Mouse (Mus musculus): ENCODE data around the gene Rev1. TPM values are rescaled to one million over a fixed set of nuclear protein-coding genes. Genes with fewer than 3 reads are reported as not detected.

Gene Rev1
- polyA plus RNA-seq, 1 experiment from 2014 or later: 10.1 TPM

DNA sequence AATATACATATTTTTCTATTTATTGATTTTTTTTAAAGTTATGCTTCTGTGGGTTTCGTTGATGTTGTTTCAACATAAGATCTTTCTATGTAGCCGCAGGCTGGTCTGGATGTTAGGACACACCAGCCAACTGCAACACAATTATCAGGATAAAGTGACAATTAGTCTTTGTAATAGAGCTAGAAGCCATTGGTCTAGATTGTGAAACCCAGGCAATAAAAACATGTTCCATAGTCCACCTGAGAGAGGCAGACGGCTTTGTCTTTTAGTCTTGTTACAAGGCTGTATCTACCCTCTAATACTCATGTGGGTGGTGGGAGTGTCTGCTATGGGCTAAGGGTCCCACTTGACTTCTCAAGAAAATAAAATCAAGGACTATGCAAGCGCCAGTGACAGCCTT, 16.4 kb upstream of the Rev1 start:
- no peaks in the 10 kb centered on the region for H3K4me1 ChIP-seq (replicated peaks; ENCODE audit: control insufficient read depth, insufficient read depth, low read length)
- H3K36me3 ChIP-seq (ENCODE audit: control insufficient read depth, insufficient read depth): no peaks in the 10 kb centered on the region
- no peaks in the 10 kb centered on the region for H3K9me3 ChIP-seq (ENCODE audit: control insufficient read depth)
- 42% methylated on average over 4 of the region's 4 CpGs for WGBS
- H3K9ac ChIP-seq (ENCODE audit: low read depth, low read length): no peak overlapping the region
- TF ChIP-seq CTCF (IDR thresholded peaks at IDR 0.05; ENCODE audit: low read depth): no peak
- peak overlapping the region; percentile 30; the same call in 1 of the 2 replicates for H3K27ac ChIP-seq (ENCODE audit: low read depth, low read length)
- H3K27me3 ChIP-seq (replicated peaks; ENCODE audit: control insufficient read depth, insufficient read depth, low read length): no peaks in the 10 kb centered on the region
- ATAC-seq: peak; percentile 89
- no peak overlapping the region for H3K4me2 ChIP-seq (replicated peaks; ENCODE audit: low read depth)
- H3K4me3 ChIP-seq (ENCODE audit: low read depth, low read length): no peak overlapping the region

DNA sequence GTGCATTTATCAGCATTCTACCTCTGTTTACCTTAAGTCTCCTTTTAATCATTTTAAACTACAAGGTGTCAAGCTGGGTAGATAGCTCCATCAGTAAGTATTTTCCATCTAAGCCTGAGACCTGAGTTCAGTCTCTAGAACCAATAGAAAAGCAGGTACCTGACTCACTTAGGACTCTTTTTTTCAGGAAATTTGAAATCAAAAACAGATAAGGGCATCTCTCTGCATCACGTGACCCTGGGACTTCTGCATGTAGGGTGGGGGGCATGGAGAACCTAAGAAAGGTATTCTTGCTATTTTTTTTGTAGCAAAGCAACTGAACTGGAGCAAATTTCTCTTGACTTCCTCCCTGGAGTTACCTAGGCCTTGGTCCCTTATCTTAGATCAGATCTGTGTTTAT, 11.8 kb upstream of the Rev1 start:
- WGBS: 78% methylated on average over 1 of the region's 1 CpGs

DNA sequence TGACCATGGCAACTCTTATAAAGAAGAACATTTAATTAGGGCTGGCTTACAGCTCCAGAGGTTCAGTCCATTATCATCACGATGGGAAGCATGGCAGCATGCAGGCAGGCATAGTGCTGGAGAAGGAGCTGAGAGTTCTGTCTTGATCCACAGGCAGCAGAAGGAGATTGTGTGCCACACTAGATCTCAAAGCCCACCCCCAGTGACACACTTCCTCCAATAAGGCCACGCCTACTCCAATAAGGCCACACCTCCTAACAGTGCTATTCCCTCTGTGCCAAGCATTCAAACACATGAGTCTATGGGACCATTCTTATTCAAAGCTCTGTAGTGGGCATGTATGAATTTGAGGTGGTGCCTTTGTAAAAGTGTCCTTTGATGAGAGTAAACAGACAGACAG, 11.3 kb upstream of the Rev1 start:
- Histone ChIP-seq H3K4me2 (replicated peaks; ENCODE audit: low read depth) (no peak overlapping the region), H3K9me3 (ENCODE audit: control insufficient read depth) (no peaks in the 10 kb centered on the region), H3K27me3 (replicated peaks; ENCODE audit: control insufficient read depth, insufficient read depth, low read length) (no peaks in the 10 kb centered on the region), H3K27ac (ENCODE audit: low read depth, low read length) (no peak overlapping the region), H3K4me1 (replicated peaks; ENCODE audit: control insufficient read depth, insufficient read depth, low read length) (no peaks in the 10 kb centered on the region), H3K36me3 (ENCODE audit: control insufficient read depth, insufficient read depth) (no peaks in the 10 kb centered on the region), H3K4me3 (ENCODE audit: low read depth, low read length) (no peak overlapping the region), H3K9ac (ENCODE audit: low read depth, low read length) (no peak overlapping the region)
- ATAC-seq: no peak
- no peak for TF ChIP-seq CTCF (IDR thresholded peaks at IDR 0.05; ENCODE audit: low read depth)
- WGBS: 73% methylated on average over 2 of the region's 2 CpGs

More for the DNA sequence above, 11.8 kb upstream of the Rev1 start:
- Histone ChIP-seq H3K4me2 (replicated peaks; ENCODE audit: low read depth) (no peak overlapping the region), H3K4me3 (ENCODE audit: low read depth, low read length) (no peak overlapping the region), H3K9ac (ENCODE audit: low read depth, low read length) (no peak overlapping the region), H3K27ac (ENCODE audit: low read depth, low read length) (no peak overlapping the region), H3K4me1 (replicated peaks; ENCODE audit: control insufficient read depth, insufficient read depth, low read length) (no peaks in the 10 kb centered on the region), H3K36me3 (ENCODE audit: control insufficient read depth, insufficient read depth) (no peaks in the 10 kb centered on the region), H3K9me3 (ENCODE audit: control insufficient read depth) (no peaks in the 10 kb centered on the region), H3K27me3 (replicated peaks; ENCODE audit: control insufficient read depth, insufficient read depth, low read length) (no peaks in the 10 kb centered on the region)
- no peak for ATAC-seq
- no peak for TF ChIP-seq CTCF (IDR thresholded peaks at IDR 0.05; ENCODE audit: low read depth)

DNA sequence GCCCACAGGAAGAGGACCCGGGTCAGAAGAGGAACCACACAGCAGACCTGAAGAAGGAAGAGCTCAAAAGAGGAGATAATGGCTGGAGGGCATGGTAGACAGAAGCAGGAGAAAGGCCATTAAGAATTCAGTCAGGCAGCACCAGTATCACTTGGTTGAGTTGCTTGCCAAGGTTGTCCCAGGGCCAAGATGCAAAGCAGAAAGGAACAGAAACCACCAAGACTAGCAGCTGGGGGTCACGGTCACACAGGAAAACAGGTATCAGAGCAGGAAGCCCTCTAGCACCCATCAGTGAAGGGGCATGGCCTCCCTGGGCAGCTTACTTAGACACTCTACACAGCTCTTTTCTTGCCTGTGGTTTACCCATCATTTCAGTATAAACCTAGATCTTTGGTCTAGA, 9.8 kb upstream of the Rev1 start:
- Histone ChIP-seq H3K36me3 (ENCODE audit: control insufficient read depth, insufficient read depth) (no peaks in the 10 kb centered on the region), H3K9me3 (ENCODE audit: control insufficient read depth) (no peaks in the 10 kb centered on the region), H3K27ac (ENCODE audit: low read depth, low read length) (no peak overlapping the region), H3K4me1 (replicated peaks; ENCODE audit: control insufficient read depth, insufficient read depth, low read length) (no peaks in the 10 kb centered on the region), H3K9ac (ENCODE audit: low read depth, low read length) (no peak overlapping the region), H3K27me3 (replicated peaks; ENCODE audit: control insufficient read depth, insufficient read depth, low read length) (no peaks in the 10 kb centered on the region), H3K4me3 (ENCODE audit: low read depth, low read length) (no peak overlapping the region), H3K4me2 (replicated peaks; ENCODE audit: low read depth) (no peak overlapping the region)
- 82% methylated on average over 2 of the region's 2 CpGs for WGBS
- no peak for TF ChIP-seq CTCF (IDR thresholded peaks at IDR 0.05; ENCODE audit: low read depth)
- no peak for ATAC-seq

DNA sequence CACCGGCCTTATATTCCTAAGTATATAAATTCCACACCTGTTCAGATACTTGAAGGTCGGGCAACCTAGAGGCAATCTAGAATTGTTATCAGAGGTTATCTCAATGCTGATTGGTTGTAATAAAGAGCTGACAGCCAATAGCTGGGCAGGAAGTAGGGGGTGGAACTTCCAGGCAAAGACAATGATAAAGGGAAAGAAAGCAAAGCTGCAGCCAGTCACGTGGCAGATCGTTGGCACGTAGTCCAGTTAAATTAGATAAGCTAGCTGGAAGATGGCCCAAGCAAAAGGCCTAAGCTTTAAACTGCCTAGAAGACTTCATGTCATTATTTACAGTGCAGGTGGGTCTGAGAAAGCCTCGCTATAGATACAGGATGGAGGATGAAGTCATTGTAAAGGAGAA, 3.3 kb upstream of the Rev1 start:
- no peak overlapping the region for H3K27ac ChIP-seq (ENCODE audit: low read depth, low read length)
- no peak for ATAC-seq

DNA sequence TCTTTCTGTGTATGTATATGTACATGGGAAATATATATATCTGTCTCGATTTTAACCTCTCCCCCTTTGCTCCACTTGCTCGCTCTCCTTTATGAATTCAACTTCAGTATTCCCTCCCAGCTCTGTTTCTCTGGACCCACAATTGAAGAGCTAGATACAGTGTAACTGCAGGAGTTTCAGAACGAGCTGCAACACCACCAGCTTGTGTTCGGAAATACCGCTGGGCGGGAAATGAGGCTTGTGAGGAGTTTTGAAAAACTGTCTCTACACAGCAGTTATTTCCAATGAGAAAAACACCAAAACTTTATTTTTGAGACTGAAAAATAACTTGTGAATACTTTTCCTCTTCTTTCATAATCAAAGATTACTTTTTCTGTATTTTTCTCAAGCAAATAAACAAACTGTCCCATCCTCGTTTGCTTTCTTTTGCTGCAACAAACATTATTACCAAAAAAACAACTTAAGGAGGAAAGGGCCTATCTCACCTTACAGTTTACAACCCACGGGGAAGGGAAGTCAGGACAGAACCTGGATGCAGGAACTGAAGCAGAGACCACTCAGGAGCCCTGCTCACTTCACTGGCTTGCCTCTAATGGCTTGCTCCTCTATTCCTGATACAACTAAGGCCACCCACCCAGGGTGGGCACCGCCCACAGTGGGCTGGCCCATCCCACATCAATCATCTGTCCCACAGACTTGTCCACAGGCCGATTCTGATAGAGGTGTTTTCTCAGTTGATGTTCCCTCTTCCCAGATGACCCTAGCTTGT, 1.3 kb upstream of the Rev1 start:
- Histone ChIP-seq H3K4me2 (replicated peaks; ENCODE audit: low read depth) (no peak overlapping the region), H3K9ac (ENCODE audit: low read depth, low read length) (no peak overlapping the region), H3K27ac (ENCODE audit: low read depth, low read length) (no peak overlapping the region), H3K27me3 (replicated peaks; ENCODE audit: control insufficient read depth, insufficient read depth, low read length) (no peaks in the 10 kb centered on the region), H3K9me3 (ENCODE audit: control insufficient read depth) (no peaks in the 10 kb centered on the region), H3K36me3 (ENCODE audit: control insufficient read depth, insufficient read depth) (no peaks in the 10 kb centered on the region), H3K4me1 (replicated peaks; ENCODE audit: control insufficient read depth, insufficient read depth, low read length) (no peaks in the 10 kb centered on the region; the same call in 1 of the 2 replicates), H3K4me3 (ENCODE audit: low read depth, low read length) (no peak overlapping the region)
- no peak for TF ChIP-seq CTCF (IDR thresholded peaks at IDR 0.05; ENCODE audit: low read depth)
- 59% methylated on average over 10 of the region's 10 CpGs for WGBS
- no peak for ATAC-seq

More for the DNA sequence above, 3.3 kb upstream of the Rev1 start:
- TF ChIP-seq CTCF (IDR thresholded peaks at IDR 0.05; ENCODE audit: low read depth): no peak
- H3K9ac ChIP-seq (ENCODE audit: low read depth, low read length): no peak overlapping the region
- no peaks in the 10 kb centered on the region for H3K36me3 ChIP-seq (ENCODE audit: control insufficient read depth, insufficient read depth)
- H3K4me3 ChIP-seq (ENCODE audit: low read depth, low read length): no peak overlapping the region
- WGBS: 38% methylated on average over 6 of the region's 6 CpGs
- H3K9me3 ChIP-seq (ENCODE audit: control insufficient read depth): no peaks in the 10 kb centered on the region
- H3K27me3 ChIP-seq (replicated peaks; ENCODE audit: control insufficient read depth, insufficient read depth, low read length): no peaks in the 10 kb centered on the region
- H3K4me2 ChIP-seq (replicated peaks; ENCODE audit: low read depth): no peak overlapping the region
- no peaks in the 10 kb centered on the region; the same call in 1 of the 2 replicates for H3K4me1 ChIP-seq (replicated peaks; ENCODE audit: control insufficient read depth, insufficient read depth, low read length)

Measured in intestine, postnatal 0 days (tissue).